Mouse (Mus musculus) adrenal gland, postnatal 25 days (tissue): ENCODE results near the gene Acbd4. TPM values are rescaled to one million over a fixed set of nuclear protein-coding genes. Genes with fewer than 3 reads are reported as not detected.

Source experiments
- DNase-seq: peaks from one replicate; pipeline ENCODE4 v3.0.0; 2021; ENCODE audit warnings: mixed read lengths
- total RNA-seq: library from RNA; stranded (reverse); gene quantifications from 2 replicates; pipeline ENCODE4 v1.2.3, GENCODE M21; 2021

Acbd4 gene
- total RNA-seq, 1 experiment from 2014 or later, result 129 TPM

DNA sequence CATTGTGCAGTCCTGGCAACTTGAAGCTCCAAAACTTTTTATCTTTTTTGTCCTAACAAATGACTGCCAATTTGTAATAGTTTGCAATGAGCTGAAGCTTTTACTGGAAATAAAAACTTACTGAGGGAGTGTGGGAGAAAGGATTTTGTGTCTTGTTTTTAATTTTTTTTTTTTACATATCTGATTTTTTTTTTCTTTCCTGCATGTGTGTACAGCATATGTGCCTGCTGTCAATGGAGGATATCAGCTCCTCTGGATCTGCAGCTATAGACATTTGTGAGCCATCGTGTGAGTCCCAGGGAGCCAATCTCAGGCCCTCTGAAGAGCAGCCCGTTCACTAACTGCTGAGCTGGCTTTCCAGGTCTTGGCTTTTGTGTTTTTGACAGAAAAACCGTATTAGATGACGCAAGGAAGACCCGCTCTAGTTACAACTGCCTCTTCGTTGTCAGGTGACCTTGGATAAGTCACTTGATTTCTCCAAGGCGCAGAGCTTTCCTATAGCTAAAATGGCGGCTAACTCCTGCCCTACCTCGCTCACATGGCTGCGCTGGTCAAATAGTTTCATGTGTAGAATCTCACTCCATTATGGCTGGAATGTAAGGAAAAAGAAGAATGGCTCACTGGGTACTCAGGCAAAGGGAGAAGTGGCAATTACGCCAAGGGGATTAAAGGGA, 12.9 kb downstream of the Acbd4 start:
- no peak for DNase-seq

DNA sequence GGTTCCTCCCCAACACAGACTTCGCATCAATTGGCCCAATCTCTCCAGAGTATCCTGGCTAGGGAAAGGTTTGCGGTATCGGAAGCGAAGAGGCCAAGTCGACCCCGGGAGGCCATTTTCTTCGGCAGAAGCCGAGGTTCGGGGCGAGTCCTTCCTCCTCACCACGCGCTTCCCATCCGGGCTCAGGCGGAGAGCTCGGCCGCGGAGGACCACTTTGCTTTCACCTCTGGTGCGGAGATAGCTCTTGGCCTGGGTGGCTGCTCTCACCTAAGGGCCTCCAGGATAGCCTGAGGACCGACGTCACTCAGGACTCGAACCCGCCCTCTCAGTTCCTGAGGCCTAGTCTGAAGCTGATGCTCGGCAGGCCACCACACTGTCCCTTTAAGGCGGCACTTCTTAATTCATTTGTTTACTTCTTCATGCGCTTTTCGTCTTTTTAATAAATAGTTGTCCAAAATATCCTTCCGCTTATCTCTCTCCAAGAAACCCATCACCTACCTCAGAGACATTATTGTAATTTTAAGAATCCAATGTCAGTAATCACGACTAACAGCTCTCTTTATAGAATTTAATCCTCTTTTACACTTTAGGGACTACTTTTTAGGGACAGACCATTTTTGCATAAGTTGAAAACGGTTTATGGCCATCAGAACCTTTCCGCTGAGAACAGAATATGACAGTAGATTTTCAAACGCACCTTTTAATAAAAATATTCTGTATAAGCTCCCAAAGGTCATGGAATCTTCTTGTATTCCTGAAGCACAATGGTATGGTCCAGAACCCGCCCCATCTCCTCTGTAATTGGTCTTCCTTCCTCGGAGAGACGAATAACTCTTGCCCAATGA, 13.9 kb downstream of the Acbd4 start:
- peak; percentile 78 for DNase-seq

DNA sequence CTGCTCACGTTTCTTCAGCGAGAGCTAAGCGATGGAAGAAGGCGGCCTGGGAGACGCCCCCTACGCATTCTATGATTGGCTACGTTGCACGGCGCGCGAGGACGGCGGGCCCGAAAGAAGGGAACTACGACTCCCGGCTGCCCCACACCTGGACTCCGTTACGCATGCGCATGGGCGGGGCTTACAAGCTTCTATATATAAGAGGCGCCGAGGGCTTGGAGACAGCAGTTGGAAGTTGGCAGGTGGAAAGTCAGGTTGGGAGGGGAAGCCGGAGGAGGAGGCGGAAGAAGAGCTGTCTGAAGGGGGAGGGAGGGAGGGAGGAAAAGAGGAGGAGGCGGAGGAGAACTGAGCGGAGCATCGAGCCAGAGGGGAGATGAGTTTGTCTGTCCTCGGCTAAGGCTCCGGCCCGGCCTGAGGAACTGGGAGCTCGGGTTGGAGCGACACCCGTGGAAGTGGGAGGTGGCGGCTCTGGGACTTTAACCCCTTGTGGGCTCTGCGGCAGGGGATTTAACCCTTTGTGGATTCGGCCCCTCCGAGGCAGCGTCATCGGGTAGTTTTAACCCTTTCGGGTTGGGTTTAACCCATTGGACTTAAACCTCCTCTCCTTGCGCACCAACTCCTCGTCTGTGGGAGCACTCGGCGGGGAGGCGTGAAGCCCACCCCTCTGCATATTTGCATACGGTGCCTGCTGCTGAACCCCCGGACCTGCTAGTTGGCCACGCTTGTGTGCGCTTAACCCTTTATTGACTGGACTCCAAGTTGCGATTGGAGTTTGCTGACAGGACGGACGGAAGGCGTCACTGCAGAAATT, 14.7 kb downstream of the Acbd4 start, which contains the start of gene Hexim1:
TSS of gene Hexim1 (plus strand) at position 224 of the 811 bp plus-strand sequence.
- DNase-seq, result peak; percentile 99

DNA sequence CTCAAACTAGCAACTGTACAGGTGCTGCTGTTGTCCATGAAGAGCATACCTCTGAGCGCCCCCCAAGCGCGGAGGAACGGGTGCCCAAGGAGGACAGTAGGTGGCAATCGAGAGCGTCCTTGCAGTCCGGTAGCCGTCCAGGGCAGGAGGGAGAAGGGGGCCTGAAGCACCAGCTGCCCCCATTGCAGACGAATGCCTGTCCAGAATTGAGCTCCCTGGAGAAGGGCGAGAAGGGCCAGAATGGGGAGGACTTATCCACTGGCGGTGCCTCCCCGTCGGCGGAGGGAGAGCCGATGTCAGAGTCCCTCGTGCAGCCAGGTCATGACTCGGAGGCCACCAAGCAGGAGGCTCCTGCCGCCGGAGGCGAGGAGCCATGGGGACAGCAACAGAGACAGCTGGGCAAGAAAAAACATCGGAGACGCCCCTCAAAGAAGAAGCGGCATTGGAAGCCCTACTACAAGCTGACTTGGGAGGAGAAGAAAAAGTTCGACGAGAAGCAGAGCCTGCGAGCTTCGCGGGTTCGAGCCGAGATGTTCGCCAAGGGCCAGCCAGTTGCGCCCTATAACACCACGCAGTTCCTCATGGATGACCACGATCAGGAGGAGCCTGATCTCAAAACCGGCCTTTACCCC, 15.6 kb downstream of the Acbd4 start:
- DNase-seq, result peak; percentile 78

DNA sequence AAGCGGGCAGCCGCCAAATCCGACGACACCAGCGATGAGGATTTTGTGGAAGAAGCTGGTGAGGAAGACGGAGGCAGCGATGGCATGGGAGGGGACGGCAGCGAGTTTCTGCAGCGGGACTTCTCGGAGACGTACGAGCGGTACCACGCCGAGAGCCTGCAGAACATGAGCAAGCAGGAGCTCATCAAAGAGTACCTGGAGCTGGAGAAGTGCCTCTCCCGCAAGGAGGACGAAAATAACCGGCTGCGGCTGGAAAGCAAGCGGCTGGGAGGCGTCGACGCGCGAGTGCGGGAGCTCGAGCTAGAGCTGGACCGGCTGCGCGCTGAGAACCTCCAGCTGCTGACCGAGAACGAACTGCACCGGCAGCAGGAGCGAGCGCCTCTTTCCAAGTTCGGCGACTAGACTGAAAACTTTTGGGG, 16.1 kb downstream of the Acbd4 start:
- DNase-seq, result peak; percentile 51

DNA sequence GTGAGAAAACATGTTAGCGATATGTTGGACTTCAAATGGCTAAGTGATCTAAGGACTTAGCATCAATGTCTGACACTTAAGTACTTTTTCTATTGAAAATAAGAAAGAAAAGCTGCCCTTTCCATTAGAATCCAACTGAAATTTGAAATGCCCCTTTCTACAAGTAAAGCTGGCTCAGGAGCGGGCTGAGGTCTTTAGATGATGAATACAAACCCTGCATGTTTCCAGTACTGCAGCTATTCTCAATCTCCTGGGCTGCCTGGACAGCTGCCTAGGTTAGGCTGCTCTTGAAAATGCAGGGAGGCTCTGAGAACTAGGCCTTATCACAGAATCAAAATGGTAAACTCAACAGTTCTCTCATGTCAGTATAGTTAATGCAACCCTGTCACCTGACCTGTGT, 17.4 kb downstream of the Acbd4 start:
- DNase-seq, result no peak

DNA sequence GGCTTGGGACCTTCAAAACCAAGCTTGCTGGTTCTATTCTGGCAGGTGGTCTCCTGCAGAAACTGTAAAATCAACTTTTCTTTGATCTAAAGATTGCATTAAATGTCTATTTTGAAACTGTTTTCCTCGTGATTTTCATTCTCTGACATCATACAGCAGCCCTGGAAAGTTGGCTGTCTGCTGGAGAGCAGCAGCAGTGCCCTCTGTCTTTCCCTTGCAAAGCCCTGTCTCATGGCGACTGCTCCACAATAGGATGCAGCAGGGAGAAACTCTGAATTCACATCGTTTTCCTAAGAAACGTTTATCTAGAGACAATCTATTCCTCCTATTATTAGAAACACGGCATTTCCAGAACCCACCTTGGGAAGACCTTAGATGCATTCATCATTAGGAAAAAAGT, 18.1 kb downstream of the Acbd4 start:
- no peak for DNase-seq

DNA sequence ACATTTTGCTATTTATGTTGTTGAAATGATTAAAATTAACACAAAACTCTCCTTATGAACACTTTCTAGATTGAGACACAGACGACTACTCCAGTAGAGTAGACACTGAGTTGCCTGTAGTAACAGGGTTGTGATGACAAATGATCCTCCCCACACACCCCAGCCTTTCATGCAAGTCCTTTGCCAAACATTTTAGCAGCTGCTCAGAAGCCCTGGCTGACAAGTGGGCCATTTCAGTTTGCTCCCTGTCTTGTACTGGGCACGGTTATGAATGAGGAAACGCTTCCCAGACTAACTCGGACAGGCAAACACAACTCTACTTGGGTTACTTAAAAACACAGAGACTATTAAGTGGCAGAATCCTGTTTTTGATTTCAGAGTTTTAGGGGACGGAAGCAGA, 18.8 kb downstream of the Acbd4 start:
- DNase-seq, result no peak

DNA sequence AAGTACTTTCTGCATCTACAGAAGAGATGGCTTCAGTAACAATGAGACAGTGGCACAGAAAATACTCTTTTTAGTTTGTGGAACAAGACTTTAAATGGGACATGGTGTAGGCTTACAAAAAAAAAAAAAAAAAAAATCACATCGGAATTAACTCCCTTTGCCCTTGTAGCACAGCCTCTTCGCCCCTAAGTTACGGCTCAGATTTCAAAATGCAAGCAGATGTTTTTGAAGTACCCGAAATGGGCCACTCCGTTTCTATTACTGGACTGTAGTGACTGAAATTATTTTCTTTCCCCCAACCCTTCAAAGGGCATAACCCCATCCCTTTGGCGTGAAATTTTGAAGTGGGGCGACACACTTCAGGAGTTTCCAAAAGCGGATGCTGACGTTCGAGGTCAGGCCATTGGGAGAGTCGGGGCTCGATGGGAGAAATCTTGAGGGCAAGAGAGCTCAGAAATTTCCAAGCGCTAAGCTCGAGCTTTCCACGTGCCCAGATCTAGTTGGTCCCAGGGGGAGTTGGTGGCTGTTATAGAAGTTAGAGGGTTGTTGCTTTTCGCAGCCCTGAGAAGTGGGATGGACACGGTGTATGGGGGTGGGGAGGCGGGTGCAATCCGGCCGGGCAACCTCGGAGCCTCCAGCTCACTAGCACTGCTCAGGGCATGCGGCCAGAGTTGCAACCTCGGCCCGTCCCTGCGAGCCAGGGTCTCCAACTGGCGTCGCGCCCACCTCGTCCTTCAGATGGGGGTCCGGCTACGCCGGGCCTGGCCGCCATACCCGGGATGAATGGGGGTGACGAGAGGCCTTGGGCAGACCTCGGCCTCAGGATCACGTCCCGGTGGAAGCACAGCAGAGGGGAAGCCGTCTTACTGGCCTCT, 30.5 kb downstream of the Acbd4 start, which contains the start of gene Hexim2:
TSS of gene Hexim2 (plus strand) at position 729 of the 875 bp plus-strand sequence.
- DNase-seq, result peak; percentile 68

DNA sequence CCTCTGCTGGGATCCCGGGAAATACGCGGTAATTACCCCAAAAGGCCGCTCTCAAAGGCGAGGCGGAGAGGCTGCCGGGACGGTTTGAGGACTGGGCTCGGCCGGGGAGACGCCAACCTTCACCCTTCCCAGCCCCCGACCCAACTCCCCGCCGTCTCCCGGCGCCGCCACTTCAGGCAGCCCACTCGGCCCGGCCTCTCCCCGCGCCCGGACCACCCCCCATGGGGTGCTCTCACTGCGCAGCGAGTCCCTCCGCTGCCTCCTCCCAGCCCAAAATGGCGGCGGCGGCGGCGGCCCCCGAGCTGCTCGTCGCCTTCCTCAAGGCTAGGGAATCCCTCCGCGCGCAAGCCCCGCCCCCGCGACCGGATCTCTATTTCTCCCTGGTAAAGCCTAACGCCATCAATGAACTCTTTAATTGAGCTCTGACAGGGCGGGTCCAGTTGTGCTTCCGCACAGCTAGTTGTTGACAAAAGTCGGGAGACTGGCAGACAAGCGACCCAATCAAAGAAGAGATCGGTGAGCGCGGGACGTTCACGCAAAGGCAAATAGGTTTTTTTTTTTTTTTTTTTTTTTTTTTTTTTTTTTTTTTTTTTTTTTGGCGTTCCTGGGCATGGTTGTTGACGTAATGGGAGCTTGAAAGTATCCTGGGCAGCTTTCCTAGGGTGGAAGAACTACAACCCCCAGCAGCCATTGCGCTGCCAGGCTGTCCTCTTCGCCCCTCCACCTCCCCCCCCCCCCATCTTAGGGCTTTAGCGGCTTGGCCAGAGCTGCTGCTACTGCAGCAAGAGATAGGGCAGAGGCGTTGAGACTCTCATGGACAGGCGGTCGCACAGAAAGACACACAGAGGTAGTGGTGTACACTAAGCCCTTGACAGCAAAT, 31.3 kb downstream of the Acbd4 start:
- peak; percentile 99 for DNase-seq

DNA sequence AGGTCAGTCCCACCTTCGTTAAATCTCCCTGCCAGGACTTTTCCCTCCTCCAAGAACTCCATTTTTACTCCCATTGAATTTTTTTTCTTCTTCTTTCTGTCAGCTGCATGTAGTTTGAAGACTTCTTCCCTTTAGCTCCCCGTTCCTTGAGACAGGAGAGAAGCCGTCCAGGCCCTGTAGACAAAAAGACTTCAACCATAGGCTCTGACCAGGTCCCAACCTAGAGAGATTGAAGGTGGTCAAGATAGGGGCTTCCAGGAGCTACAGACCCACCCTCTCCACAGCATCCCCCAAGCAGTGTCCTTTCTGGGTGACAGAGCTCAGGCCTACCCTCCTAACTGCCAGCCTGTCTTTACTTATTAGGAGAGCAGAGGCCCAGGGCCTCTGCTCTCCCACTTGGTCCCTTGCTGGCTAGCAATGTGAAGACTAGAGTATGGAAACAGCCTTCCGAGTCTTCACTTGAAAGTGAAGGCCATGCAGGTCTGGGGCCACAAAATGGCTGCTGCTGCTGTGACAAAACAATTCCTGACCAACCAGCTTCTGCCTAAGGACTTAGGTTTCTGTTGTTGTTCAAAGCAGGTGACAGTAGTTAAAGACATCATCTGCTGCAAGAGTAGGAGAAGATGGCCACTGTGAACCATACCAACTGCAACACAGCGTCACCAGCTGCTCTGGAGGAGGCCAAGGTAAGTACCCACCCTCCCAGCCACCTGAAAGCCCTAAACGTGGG, 32.1 kb downstream of the Acbd4 start:
- DNase-seq, result no peak

DNA sequence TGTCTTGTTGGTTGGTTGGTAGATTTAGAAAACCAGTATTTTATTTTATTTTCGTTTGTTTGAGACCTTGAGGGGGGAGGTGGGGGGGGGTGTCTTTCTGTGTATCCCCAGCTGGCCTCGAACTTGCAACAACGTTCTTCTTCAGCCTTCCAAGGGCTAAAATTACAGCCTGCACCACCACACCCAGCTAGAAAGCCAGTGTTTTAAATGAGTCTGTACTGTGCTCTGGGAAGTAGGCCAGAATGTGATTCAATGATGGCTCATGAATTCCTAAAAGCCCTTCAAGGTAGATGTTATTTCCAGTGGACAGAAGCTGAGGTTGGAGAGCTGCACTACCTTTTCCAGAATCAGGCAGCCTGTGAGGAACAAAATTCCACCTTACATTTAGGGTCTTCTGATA, 32.7 kb downstream of the Acbd4 start:
- peak; percentile 47 for DNase-seq

DNA sequence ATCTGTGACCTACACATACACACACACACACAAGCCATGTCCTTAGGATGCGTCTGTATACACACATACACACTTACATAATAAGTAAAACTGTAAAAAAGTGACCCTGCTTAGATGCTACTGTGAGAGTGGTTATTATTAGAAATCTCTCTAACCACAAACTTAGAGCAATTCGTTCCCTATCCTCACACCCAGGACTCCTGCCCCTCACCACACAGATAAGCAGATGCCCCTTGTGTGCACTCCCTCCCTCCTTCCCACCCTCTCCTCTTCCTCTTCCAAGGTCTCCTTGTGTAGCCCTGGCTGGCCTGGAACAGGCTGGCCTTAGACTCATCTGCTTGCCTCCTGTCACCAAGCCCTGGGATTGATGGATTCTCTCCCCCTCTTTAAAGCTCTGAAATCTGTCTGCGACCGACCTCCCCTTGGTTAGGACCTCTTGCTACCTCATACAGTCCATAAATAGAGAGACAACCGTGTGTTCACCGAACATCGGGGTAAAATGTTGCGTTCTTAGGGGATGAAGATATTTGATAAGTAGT, 34.6 kb downstream of the Acbd4 start:
- DNase-seq, result no peak

DNA sequence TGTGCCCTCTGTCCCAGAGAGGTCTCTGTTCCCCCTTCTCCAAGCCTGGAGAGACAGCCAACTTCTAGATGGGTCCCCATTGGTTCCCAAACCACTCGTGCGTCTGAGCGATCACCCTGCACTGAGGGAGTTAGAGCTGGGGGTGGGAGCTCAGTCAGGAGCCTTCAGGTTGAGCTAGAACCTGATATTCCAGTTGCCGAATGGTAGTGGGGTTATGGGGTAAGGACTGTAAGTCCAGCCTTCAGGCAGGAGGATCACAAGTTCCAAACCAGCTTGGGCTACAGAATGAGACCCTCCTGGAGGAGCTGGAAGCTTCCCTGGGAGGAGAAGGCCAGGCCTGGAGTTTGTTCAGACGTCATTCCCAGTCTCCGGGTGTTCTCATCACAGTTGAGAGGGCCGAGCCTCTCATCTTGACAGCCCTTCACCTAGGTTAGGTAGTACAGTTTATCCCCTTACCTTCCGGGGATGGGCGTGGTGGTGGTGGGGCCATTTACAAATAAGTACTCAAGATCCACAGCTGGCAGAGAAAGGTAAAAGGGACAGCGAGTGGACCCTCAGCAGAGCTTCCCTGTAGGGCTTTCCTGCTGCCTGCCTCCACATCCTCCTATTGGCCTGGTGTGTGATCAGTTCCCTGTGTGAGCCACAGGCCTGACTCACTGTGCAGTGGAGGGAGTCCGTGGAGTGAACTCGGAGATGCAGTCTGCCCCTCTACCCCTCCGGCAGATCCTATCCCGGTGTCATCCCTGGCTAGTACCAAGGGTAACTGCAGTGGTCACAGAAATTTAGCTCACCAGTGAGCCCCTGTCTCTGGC, 38.7 kb downstream of the Acbd4 start:
- no peak for DNase-seq

DNA sequence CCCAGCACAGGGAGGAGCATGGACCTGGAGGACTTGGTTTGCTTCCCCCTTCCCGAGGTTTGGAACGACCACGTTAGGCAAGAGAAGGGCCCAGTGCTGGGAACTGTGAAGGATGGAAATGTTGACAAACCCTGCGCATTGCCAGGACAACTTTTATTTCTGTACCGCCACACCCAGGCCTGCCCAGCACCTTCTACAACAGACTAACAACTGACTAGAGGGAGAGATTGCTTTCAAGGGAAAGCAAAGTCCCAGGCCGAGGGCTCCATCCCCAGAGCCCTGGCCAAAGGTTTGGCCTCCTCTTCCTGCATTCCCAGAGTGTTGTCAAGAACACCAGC, 39.2 kb downstream of the Acbd4 start:
- no peak for DNase-seq

DNA sequence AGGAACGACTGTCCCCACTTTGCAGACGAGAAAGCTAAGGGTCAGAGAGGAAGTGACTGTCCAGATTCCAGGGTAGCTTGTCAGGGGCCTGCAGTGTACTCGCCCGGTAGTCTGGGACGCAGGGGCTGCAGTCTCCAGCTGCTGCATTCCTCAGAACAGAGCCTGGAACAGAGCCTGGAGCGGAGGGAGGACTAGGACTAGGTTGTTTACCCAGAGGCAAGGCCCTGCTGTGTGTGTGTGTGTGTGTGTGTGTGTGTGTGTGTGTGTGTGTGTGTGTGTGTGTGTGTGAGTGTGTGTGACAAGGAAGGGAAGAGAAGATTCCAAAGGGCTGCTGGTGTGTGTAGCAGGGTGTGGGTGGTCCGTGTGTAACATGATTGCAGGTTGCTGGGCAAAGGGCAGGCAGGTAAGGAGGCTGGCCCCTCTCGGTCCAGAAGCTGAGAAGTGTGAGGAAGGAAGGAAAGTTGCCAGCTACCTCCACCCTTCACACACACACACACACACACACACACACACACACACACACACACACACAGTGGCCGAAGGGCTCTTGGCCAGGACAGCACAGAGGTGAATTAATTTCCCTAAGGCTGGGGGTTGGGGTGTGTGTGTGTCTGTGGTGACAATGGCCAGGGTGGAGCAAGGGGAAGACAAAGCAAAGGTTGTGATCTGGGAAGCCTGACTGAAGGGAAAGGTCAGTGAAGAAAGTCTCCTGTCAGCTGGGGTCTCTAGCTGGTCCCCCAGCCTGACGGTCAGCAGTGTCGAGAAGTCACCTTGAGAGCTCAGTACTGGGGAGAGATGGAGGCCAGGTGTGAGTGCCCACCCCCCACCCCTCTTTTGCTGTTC, 39.8 kb downstream of the Acbd4 start:
- DNase-seq, result peak; percentile 47

DNA sequence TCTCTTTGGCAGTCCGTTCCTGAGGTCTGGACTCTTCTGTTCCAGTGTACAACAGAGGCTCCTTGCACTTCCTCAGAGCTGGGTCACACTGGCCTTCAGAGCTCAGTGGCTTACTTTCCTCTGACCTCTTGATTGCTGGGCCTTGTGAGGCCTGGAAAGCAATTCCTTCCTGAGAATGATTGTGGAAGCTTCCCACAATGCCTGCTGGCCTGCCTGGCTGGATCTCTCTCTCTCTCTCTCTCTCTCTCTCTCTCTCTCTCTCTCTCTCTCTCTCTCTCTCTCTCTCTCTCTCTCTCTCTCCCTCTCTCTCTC, 40.4 kb downstream of the Acbd4 start:
- DNase-seq, result no peak
